Comparison of ENCODE assay signal across 10 mouse cellular contexts in genomic region chr5:64958991-64959842, GRCm38 (mm10). TPM values are rescaled to one million over a fixed set of nuclear protein-coding genes. Genes with fewer than 3 reads are reported as not detected.
DNase-seq lines count a peak whose midpoint lies in the region; ATAC-seq and TF ChIP-seq lines count a peak whose summit lies in the region.
"Had no signal": no experiment of that assay in that cellular context is flagged by ENCODE, and none has a peak within 500 bp of the region (broad histone marks: within the 10 kb centered on the region; RNA-seq: fewer than 3 reads in every experiment).

No protein-coding gene starts in this region.

- H3K27me3 ChIP-seq in limb, embryonic 15.5 days: no peaks in the 10 kb centered on the region
- H3K27me3 ChIP-seq in splenic B cell, adult 2 months (ENCODE audit: control insufficient read depth, insufficient read depth, low read length, poor library complexity, severe bottlenecking): no peaks in the 10 kb centered on the region
- no peaks in the 10 kb centered on the region for H3K27me3 ChIP-seq in forebrain, embryonic 15.5 days
- H3K27me3 ChIP-seq in intestine, embryonic 16.5 days (replicated peaks; ENCODE audit: control insufficient read depth, insufficient read depth, low read length): no peaks in the 10 kb centered on the region

- H3K9ac ChIP-seq in limb, embryonic 15.5 days: no peak overlapping the region
- H3K9ac ChIP-seq in forebrain, embryonic 15.5 days (replicated peaks): no peak overlapping the region
- no peak overlapping the region for H3K9ac ChIP-seq in intestine, embryonic 16.5 days (ENCODE audit: low read depth, low read length)

- 55% methylated on average over 22 of the region's 22 CpGs for WGBS in limb, embryonic 15.5 days
- WGBS in forebrain, embryonic 15.5 days: 81% methylated on average over 22 of the region's 22 CpGs
- WGBS in intestine, embryonic 16.5 days: 76% methylated on average over 22 of the region's 22 CpGs

- peak overlapping the region; percentile 35 for H3K4me2 ChIP-seq in limb, embryonic 15.5 days
- no peak overlapping the region for H3K4me2 ChIP-seq in forebrain, embryonic 15.5 days (replicated peaks)
- H3K4me2 ChIP-seq in intestine, embryonic 16.5 days (ENCODE audit: low read depth, low read length): no peak overlapping the region

- no peak for TF ChIP-seq CTCF in left cerebral cortex, adult 2 months (IDR thresholded peaks at IDR 0.05)

- intact Hi-C loops in left cerebral cortex, adult 2 months (cut with DNase I): no loop called here
- intact Hi-C loops in left cerebral cortex, postnatal 25 days (cut with DNase I): no loop called here

- H3K27ac ChIP-seq in left cerebral cortex, adult 2 months: peak overlapping the region; percentile 54; the same call in 1 of the 2 replicates
- H3K27ac ChIP-seq in brown adipose tissue, adult 24 weeks (replicated peaks; ENCODE audit: low read depth, low read length): peak overlapping the region; percentile 81
- H3K27ac ChIP-seq in limb, embryonic 15.5 days: no peak overlapping the region
- H3K27ac ChIP-seq in forebrain, embryonic 15.5 days (replicated peaks): no peak overlapping the region
- H3K27ac ChIP-seq in intestine, embryonic 16.5 days (ENCODE audit: low read length): no peak overlapping the region
- H3K27ac ChIP-seq: hindbrain, embryonic 10.5 days had no signal

- no peak for DNase-seq in left cerebral cortex, adult 2 months (ENCODE audit: extremely low spot score in 1 of 2, low spot score in 2 of 2)
- DNase-seq in left cerebral cortex, postnatal 25 days (ENCODE audit: low spot score in 2 of 2): no peak
- peak; percentile 75 for DNase-seq in splenic B cell, adult 2 months (ENCODE audit: low read depth, low spot score)
- no peak for DNase-seq in cerebellum, postnatal 14 days
- DNase-seq: midbrain, embryonic 14.5 days had no signal

- H3K36me3 ChIP-seq in limb, embryonic 15.5 days: no peaks in the 10 kb centered on the region
- H3K36me3 ChIP-seq in splenic B cell, adult 2 months (ENCODE audit: control insufficient read depth, insufficient read depth, low read length, poor library complexity, severe bottlenecking): no peaks in the 10 kb centered on the region
- no peaks in the 10 kb centered on the region for H3K36me3 ChIP-seq in forebrain, embryonic 15.5 days
- no peaks in the 10 kb centered on the region for H3K36me3 ChIP-seq in intestine, embryonic 16.5 days (ENCODE audit: control insufficient read depth, insufficient read depth, low read length)
- H3K36me3 ChIP-seq: hindbrain, embryonic 10.5 days had no signal

- H3K9me3 ChIP-seq in limb, embryonic 15.5 days: no peaks in the 10 kb centered on the region
- H3K9me3 ChIP-seq in forebrain, embryonic 15.5 days: no peaks in the 10 kb centered on the region
- no peaks in the 10 kb centered on the region for H3K9me3 ChIP-seq in intestine, embryonic 16.5 days (ENCODE audit: control insufficient read depth, low read length)
- H3K9me3 ChIP-seq: hindbrain, embryonic 10.5 days had no signal

- no peak for ATAC-seq in limb, embryonic 15.5 days (ENCODE audit: insufficient number of reproducible peaks, low FRiP score, low TSS enrichment, low read depth)
- ATAC-seq in forebrain, embryonic 15.5 days (replicated peaks): no peak
- no peak for ATAC-seq in intestine, embryonic 16.5 days

- peak overlapping the region; percentile 37 for H3K4me3 ChIP-seq in left cerebral cortex, adult 2 months
- H3K4me3 ChIP-seq in brown adipose tissue, adult 24 weeks (ENCODE audit: insufficient read depth, low read depth, low read length): peak overlapping the region; percentile 48
- peak overlapping the region; percentile 19 for H3K4me3 ChIP-seq in limb, embryonic 15.5 days
- no peak overlapping the region for H3K4me3 ChIP-seq in forebrain, embryonic 15.5 days
- H3K4me3 ChIP-seq in intestine, embryonic 16.5 days (ENCODE audit: low read length): no peak overlapping the region
- H3K4me3 ChIP-seq: hindbrain, embryonic 10.5 days had no signal

- H3K4me1 ChIP-seq in brown adipose tissue, adult 24 weeks (ENCODE audit: control insufficient read depth, insufficient read depth, insufficient read length, low read length): no peaks in the 10 kb centered on the region; the same call in 1 of the 2 replicates
- peaks cover 3% of the 10 kb centered on the region; the same call in 1 of the 2 replicates for H3K4me1 ChIP-seq in limb, embryonic 15.5 days
- H3K4me1 ChIP-seq in forebrain, embryonic 15.5 days: no peaks in the 10 kb centered on the region
- no peaks in the 10 kb centered on the region for H3K4me1 ChIP-seq in intestine, embryonic 16.5 days (ENCODE audit: control insufficient read depth, insufficient read depth, low read length)
- H3K4me1 ChIP-seq: hindbrain, embryonic 10.5 days had no signal

RNA-seq across cellular contexts. Expression of gene Tlr6, which starts 0.7 kb away (rescaled TPM):
- total RNA-seq in left cerebral cortex, adult 2 months (2021): under 1 TPM; 0.50 to 0.70 TPM
- 1 to 10 TPM in 1 of 2 experiments, under 1 TPM in 1; 0.62 to 1.2 TPM for total RNA-seq in left cerebral cortex, postnatal 25 days (2021)
- not detected in 2 replicates for polyA plus RNA-seq in brown adipose tissue, adult 24 weeks (2012; ENCODE audit: insufficient read depth, insufficient read length, missing spikeins)
- polyA plus RNA-seq in limb, embryonic 15.5 days (2015; fragmentation: Nextera tagmentation; extraction: Ambion mirVana): 1.5 and 1.6 TPM in 2 replicates
- polyA plus RNA-seq in forebrain, embryonic 15.5 days (2015; fragmentation: Nextera tagmentation; extraction: Ambion mirVana): 0.31 and 0.46 TPM in 2 replicates
- polyA plus RNA-seq in intestine, embryonic 16.5 days (2015; fragmentation: Nextera tagmentation; extraction: Ambion mirVana): 0.54 and 1.1 TPM in 2 replicates

RNA-seq across cellular contexts. Expression of gene Fam114a1, which starts 10.7 kb away (rescaled TPM):
- total RNA-seq in left cerebral cortex, adult 2 months (2021): 1 to 10 TPM; 3.7 to 4.1 TPM
- 1 to 10 TPM; 5.0 to 6.1 TPM for total RNA-seq in left cerebral cortex, postnatal 25 days (2021)
- polyA plus RNA-seq in brown adipose tissue, adult 24 weeks (2012; ENCODE audit: insufficient read depth, insufficient read length, missing spikeins): 9.2 and 13.2 TPM in 2 replicates
- 84.0 and 91.2 TPM in 2 replicates for polyA plus RNA-seq in limb, embryonic 15.5 days (2015; fragmentation: Nextera tagmentation; extraction: Ambion mirVana)
- 5.5 and 7.5 TPM in 2 replicates for polyA plus RNA-seq in forebrain, embryonic 15.5 days (2015; fragmentation: Nextera tagmentation; extraction: Ambion mirVana)
- 38.5 and 38.8 TPM in 2 replicates for polyA plus RNA-seq in intestine, embryonic 16.5 days (2015; fragmentation: Nextera tagmentation; extraction: Ambion mirVana)

RNA-seq across cellular contexts. Expression of gene Tlr1, which starts 25.9 kb away (rescaled TPM):
- total RNA-seq in left cerebral cortex, adult 2 months (2021): under 1 TPM in 1 of 2 experiments, not detected in 1; 0.38 TPM
- under 1 TPM; 0.39 to 0.46 TPM for total RNA-seq in left cerebral cortex, postnatal 25 days (2021)
- polyA plus RNA-seq in brown adipose tissue, adult 24 weeks (2012; ENCODE audit: insufficient read depth, insufficient read length, missing spikeins): 2.4 TPM in 1 of 2 replicates, not detected in the other
- polyA plus RNA-seq in limb, embryonic 15.5 days (2015; fragmentation: Nextera tagmentation; extraction: Ambion mirVana): 1.1 and 1.3 TPM in 2 replicates
- polyA plus RNA-seq in forebrain, embryonic 15.5 days (2015; fragmentation: Nextera tagmentation; extraction: Ambion mirVana): 0.19 and 0.50 TPM in 2 replicates
- 1.3 TPM in 2 replicates for polyA plus RNA-seq in intestine, embryonic 16.5 days (2015; fragmentation: Nextera tagmentation; extraction: Ambion mirVana)

Comparison
In these comparisons a context has a peak if more than half of its experiments do, and no peak if none do; other contexts are left out.
1. H3K27ac ChIP-seq: peak in left cerebral cortex, adult 2 months (single experiment) and brown adipose tissue, adult 24 weeks (single experiment); none in limb, embryonic 15.5 days (single experiment), forebrain, embryonic 15.5 days (single experiment) and intestine, embryonic 16.5 days (single experiment).
2. H3K4me3 ChIP-seq: peak in left cerebral cortex, adult 2 months (single experiment), brown adipose tissue, adult 24 weeks (single experiment) and limb, embryonic 15.5 days (single experiment); none in forebrain, embryonic 15.5 days (single experiment) and intestine, embryonic 16.5 days (single experiment).